Mouse (Mus musculus) kidney, adult 9 months (tissue): ENCODE data around the gene Magohb.

Experiments used
- DNase-seq: peaks from one replicate; pipeline ENCODE4 v3.0.0; 2022

The Magohb gene

DNA sequence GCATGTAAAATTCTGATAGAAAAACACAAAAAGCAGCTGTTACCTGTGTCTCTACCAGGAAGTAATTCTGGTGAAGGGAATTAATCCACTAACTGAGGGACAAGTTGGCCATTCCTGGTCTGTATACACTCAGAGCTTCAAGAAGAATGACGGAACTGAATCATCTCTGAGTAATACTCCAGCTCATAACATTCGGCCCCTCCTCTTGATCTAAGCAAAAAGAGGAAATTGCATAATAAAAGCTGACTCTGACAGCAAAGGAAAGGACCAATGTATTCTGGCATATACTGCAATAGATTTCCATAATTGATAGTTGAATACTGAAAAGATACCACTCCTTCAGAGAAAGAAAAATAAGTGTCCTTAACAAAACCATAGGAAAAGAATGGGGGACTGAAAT lies 45.8 kb downstream of the Magohb start, which contains the start of gene Klra2:
Gene Klra2 (minus strand): TSS at position 157 of the 400 bp plus-strand sequence.
- DNase-seq: no peak

DNA sequence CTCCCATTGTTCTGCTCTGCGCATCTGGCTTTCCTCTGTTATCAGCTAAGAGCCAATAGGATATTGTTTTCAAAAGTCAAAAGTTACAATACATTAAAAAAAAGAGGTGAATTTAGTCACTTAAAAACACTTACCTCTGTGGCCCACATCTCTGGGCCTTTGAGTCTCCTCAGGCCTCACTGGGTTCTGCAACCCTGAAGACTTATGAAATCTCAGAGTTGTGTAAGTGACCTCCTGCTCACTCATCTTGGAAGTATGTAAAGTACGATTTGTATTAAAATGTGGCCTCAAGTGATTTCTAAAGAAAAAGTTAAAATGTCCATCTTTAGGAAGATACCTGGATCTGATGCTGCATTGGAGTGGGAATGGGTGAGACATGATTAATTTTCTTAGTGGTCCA lies 48.0 kb downstream of the Magohb start:
- no peak for DNase-seq
